Mouse (Mus musculus): ENCODE measurements around the gene Cdkn2a.

Gene Cdkn2a

GRCm38 (mm10) chr4:89276669-89277219 lies 17.7 kb downstream of the Cdkn2a start:
- DNase-seq, result no peak

GRCm38 (mm10) chr4:89275811-89276584 lies 18.5 kb downstream of the Cdkn2a start:
- DNase-seq, result peak; percentile 45

GRCm38 (mm10) chr4:89274829-89275548 lies 19.5 kb downstream of the Cdkn2a start:
- no peak for DNase-seq

GRCm38 (mm10) chr4:89274006-89274405 lies 20.4 kb downstream of the Cdkn2a start:
- no peak for DNase-seq

GRCm38 (mm10) chr4:89273585-89273984 lies 20.9 kb downstream of the Cdkn2a start:
- no peak for DNase-seq

- DNase-seq, result no peak
Measured at GRCm38 (mm10) chr4:89272961-89273540, 21.4 kb downstream of the Cdkn2a start.

- DNase-seq, result no peak
Measured at GRCm38 (mm10) chr4:89272101-89272718, 22.2 kb downstream of the Cdkn2a start.

GRCm38 (mm10) chr4:89257768-89258167 lies 36.7 kb downstream of the Cdkn2a start:
- no peak for DNase-seq

GRCm38 (mm10) chr4:89234446-89234845 lies 60.0 kb downstream of the Cdkn2a start:
- DNase-seq, result no peak
